8 mouse cellular contexts compared by ENCODE assay signal in the genomic region with DNA sequence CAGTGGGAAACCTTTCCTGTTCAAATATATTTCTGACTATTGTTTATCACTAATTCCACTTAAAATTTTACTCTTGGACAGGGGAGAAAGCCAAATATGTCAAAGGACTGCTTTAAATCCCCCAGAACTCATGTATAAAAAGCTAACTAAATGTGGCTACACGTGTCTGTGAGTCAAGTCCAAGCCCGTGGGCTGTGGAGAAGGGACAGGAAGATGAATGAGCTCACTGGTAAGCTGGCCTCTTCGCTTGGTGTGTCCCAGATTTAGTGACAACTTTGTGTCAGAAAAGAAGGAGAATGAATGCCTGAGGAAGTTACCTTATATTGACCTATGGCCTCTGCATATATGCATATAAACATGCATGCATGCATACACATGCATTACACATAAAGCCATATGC.
"Had no signal": no experiment of that assay in that cellular context is flagged by ENCODE, and none has a peak within 500 bp of the region (broad histone marks: within the 10 kb centered on the region; RNA-seq: fewer than 3 reads in every experiment).

No protein-coding gene starts in this region.

- DNase-seq: kidney, adult 11 months; kidney, adult 9 months; kidney, postnatal 36 days; liver; liver, embryonic 13.5 days; liver, postnatal 0 days; lung, postnatal 14 days; thymus, postnatal 4 days had no signal
